Mouse (Mus musculus) heart, embryonic 12.5 days (tissue): Measurements from ENCODE around the gene Gpt2. TPM values are rescaled to one million over a fixed set of nuclear protein-coding genes. Genes with fewer than 3 reads are reported as not detected.

ENCODE experiments used
- ATAC-seq: fragments of 200-750 bp; cut with Nextera tagmentation; 2 replicates; pipeline ENCODE4 v1.8.0; 2017; ENCODE audit warnings: moderate TSS enrichment, moderate library complexity; ENCODE audit not compliant: insufficient number of reproducible peaks, low FRiP score
- H3K27ac ChIP-seq: fragments of 300-500 bp; sonication (generic); 2 replicates; pipeline ENCODE4 v1.5.1; 2016; ENCODE audit warnings: mild to moderate bottlenecking, moderate library complexity; ENCODE audit not compliant: poor library complexity, severe bottlenecking
- H3K27me3 ChIP-seq: fragments of 300-500 bp; sonication (generic); replicated peaks from 2 replicates; pipeline ENCODE4 v1.6.1; 2016; ENCODE audit warnings: mild to moderate bottlenecking, moderate library complexity
- H3K36me3 ChIP-seq: fragments of 300-500 bp; sonication (generic); 2 replicates; pipeline ENCODE4 v1.6.1; 2016; ENCODE audit warnings: mild to moderate bottlenecking, moderate library complexity
- H3K4me1 ChIP-seq: fragments of 300-500 bp; sonication (generic); replicated peaks from 2 replicates; pipeline ENCODE4 v1.6.1; 2016; ENCODE audit warnings: mild to moderate bottlenecking
- H3K4me2 ChIP-seq: fragments of 300-500 bp; sonication (generic); 2 replicates; pipeline ENCODE4 v1.6.1; 2016; ENCODE audit warnings: mild to moderate bottlenecking, moderate library complexity
- H3K4me3 ChIP-seq: fragments of 300-500 bp; sonication (generic); 2 replicates; pipeline ENCODE4 v1.5.1; 2016; ENCODE audit warnings: mild to moderate bottlenecking
- H3K9ac ChIP-seq: fragments of 300-500 bp; sonication (generic); 2 replicates; pipeline ENCODE4 v1.6.1; 2016; ENCODE audit warnings: mild to moderate bottlenecking, moderate library complexity
- H3K9me3 ChIP-seq: fragments of 300-500 bp; sonication (generic); replicated peaks from 2 replicates; pipeline ENCODE4 v1.6.1; 2016; ENCODE audit warnings: mild to moderate bottlenecking, moderate library complexity
- WGBS: fragments of 180-500 bp; shearing (Covaris S2); methylation state at CpG from one replicate; pipeline ENCODE4 v1.1.7; 2016; 5-methylcytosine and 5-hydroxymethylcytosine counted together
- polyA plus RNA-seq: library from polyadenylated mRNA; unstranded; fragments of >200 nt; fragmentation: Nextera tagmentation; extraction: Ambion mirVana; gene quantifications from 2 replicates; pipeline ENCODE4 v1.2.1, GENCODE M21; 2016

The Gpt2 gene
- polyA plus RNA-seq, 1 experiment from 2014 or later: 10.3 TPM

- Histone ChIP-seq H3K4me2 (no peak overlapping the region), H3K9ac (no peak overlapping the region), H3K27me3 (no peaks in the 10 kb centered on the region), H3K4me1 (peaks cover 7% of the 10 kb centered on the region), H3K9me3 (no peaks in the 10 kb centered on the region), H3K36me3 (peaks cover 9% of the 10 kb centered on the region), H3K4me3 (no peak overlapping the region), H3K27ac (no peak overlapping the region)
- 74% methylated on average over 2 of the region's 2 CpGs for WGBS
- no peak for ATAC-seq
Observed at GRCm38 (mm10) chr8:85556986-85557600, 64.7 kb downstream of the Gpt2 start.

DNA sequence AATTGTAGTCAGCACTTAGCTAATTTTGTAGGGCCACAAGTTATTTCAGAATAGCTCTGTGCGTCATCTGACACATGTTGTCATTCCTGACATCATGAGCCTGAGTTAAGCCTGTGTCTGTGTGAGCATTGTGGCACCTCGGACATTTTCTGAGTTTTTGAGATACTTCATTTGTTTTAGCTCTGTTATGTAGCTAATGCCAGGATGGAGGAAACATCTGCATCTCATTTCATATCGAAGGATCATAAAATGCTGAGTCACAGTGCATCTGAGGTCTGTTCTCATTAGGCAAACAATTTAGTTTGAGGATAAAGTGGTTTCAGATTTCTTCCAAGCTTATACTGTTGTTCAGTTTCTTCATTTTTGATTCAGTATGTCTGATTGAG is 65.2 kb downstream of the Gpt2 start:
- no peak overlapping the region for H3K9ac ChIP-seq
- H3K36me3 ChIP-seq: peaks cover 5% of the 10 kb centered on the region; the same call in 1 of the 2 replicates
- H3K4me3 ChIP-seq: no peak overlapping the region
- peaks cover 6% of the 10 kb centered on the region; the same call in 1 of the 2 replicates for H3K4me1 ChIP-seq
- H3K9me3 ChIP-seq: no peaks in the 10 kb centered on the region
- ATAC-seq: no peak
- H3K27me3 ChIP-seq: no peaks in the 10 kb centered on the region
- no peak overlapping the region for H3K27ac ChIP-seq
- no peak overlapping the region for H3K4me2 ChIP-seq
- WGBS: 74% methylated on average over 3 of the region's 3 CpGs

- Histone ChIP-seq H3K27me3 (no peaks in the 10 kb centered on the region), H3K36me3 (no peaks in the 10 kb centered on the region), H3K9ac (no peak overlapping the region), H3K4me2 (no peak overlapping the region), H3K4me1 (no peaks in the 10 kb centered on the region), H3K4me3 (no peak overlapping the region), H3K27ac (no peak overlapping the region), H3K9me3 (no peaks in the 10 kb centered on the region)
- WGBS: 96% methylated on average over 1 of the region's 1 CpGs
- ATAC-seq: no peak
Observed at GRCm38 (mm10) chr8:85559201-85559600, 66.8 kb downstream of the Gpt2 start.

DNA sequence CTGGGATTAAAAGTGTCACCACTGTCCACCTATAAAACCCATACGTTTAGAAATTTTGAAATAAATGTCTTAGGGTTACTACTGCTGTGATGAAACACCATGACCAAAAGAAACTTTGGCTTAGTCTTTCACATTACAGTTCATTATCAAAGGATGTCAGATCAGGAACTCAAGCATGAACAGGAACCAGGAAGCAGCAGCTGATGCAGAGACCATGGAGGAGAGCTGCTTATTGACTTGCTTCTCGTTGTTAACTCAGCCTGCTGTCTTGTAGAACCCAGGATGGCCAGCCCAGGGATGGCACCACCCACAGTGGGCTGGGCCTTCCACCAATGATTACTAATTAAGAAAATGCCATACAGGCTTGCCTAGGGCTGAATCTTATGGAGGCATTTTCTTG is 67.6 kb downstream of the Gpt2 start:
- no peaks in the 10 kb centered on the region for H3K9me3 ChIP-seq
- no peak overlapping the region for H3K9ac ChIP-seq
- H3K4me1 ChIP-seq: no peaks in the 10 kb centered on the region
- H3K36me3 ChIP-seq: no peaks in the 10 kb centered on the region
- no peak overlapping the region for H3K27ac ChIP-seq
- H3K27me3 ChIP-seq: no peaks in the 10 kb centered on the region
- ATAC-seq: no peak
- no peak overlapping the region for H3K4me2 ChIP-seq
- no peak overlapping the region for H3K4me3 ChIP-seq
- 60% methylated on average over 2 of the region's 2 CpGs for WGBS

GRCm38 (mm10) chr8:85563336-85563735 is 71.0 kb downstream of the Gpt2 start:
- no peak for ATAC-seq
- Histone ChIP-seq H3K36me3 (no peaks in the 10 kb centered on the region), H3K4me1 (no peaks in the 10 kb centered on the region), H3K9ac (no peak overlapping the region), H3K9me3 (no peaks in the 10 kb centered on the region), H3K27me3 (no peaks in the 10 kb centered on the region), H3K27ac (no peak overlapping the region), H3K4me3 (no peak overlapping the region), H3K4me2 (no peak overlapping the region)
- whole genome bisulfite sequencing: 90% methylated on average over 8 of the region's 8 CpGs

GRCm38 (mm10) chr8:85565186-85565585 is 72.8 kb downstream of the Gpt2 start:
- no peak overlapping the region for H3K27ac ChIP-seq
- no peaks in the 10 kb centered on the region for H3K9me3 ChIP-seq
- H3K4me1 ChIP-seq: no peaks in the 10 kb centered on the region
- WGBS: 51% methylated on average over 3 of the region's 3 CpGs
- H3K9ac ChIP-seq: no peak overlapping the region
- no peak overlapping the region for H3K4me3 ChIP-seq
- no peak overlapping the region for H3K4me2 ChIP-seq
- H3K36me3 ChIP-seq: no peaks in the 10 kb centered on the region
- no peaks in the 10 kb centered on the region for H3K27me3 ChIP-seq
- ATAC-seq: no peak

GRCm38 (mm10) chr8:85567801-85568200 is 75.4 kb downstream of the Gpt2 start:
- H3K9ac ChIP-seq: no peak overlapping the region
- no peaks in the 10 kb centered on the region for H3K4me1 ChIP-seq
- H3K27me3 ChIP-seq: no peaks in the 10 kb centered on the region
- H3K4me3 ChIP-seq: no peak overlapping the region
- no peak overlapping the region for H3K4me2 ChIP-seq
- WGBS: 83% methylated on average over 2 of the region's 2 CpGs
- H3K27ac ChIP-seq: no peak overlapping the region
- ATAC-seq: no peak
- H3K9me3 ChIP-seq: no peaks in the 10 kb centered on the region
- H3K36me3 ChIP-seq: no peaks in the 10 kb centered on the region

GRCm38 (mm10) chr8:85570466-85570865 is 78.1 kb downstream of the Gpt2 start:
- H3K27me3 ChIP-seq: no peaks in the 10 kb centered on the region
- no peak overlapping the region for H3K4me2 ChIP-seq
- no peak overlapping the region for H3K9ac ChIP-seq
- H3K27ac ChIP-seq: no peak overlapping the region
- WGBS: 84% methylated on average over 4 of the region's 4 CpGs
- H3K4me3 ChIP-seq: no peak overlapping the region
- H3K9me3 ChIP-seq: no peaks in the 10 kb centered on the region
- no peak for ATAC-seq
- no peaks in the 10 kb centered on the region for H3K36me3 ChIP-seq
- H3K4me1 ChIP-seq: no peaks in the 10 kb centered on the region

DNA sequence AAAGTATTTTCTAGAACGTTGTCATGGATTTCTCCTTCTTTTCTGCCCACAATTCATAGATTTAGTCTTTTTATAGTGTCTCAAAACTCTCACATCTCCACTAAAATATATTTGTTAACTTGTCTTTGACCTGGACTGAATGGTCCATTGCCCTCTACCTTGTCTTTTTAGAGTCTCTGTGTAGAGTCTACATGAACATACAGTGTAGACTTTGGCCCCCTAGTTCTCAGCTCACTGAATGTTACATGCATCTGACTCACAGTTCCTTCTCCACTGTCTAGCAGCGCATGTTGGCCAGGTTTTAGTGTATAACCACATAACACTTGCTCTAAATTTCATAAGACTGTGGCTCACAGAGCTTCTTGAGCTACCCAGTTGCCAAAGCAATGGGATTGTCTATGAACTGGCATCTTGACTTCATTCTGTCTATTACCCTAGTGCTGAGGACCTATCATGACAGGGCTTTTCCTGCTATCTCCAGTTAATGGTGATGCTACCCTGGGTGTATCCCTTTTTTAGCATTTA is 81.7 kb downstream of the Gpt2 start:
- H3K27me3 ChIP-seq: no peaks in the 10 kb centered on the region
- 75% methylated on average over 2 of the region's 2 CpGs for WGBS
- H3K9ac ChIP-seq: no peak overlapping the region
- no peaks in the 10 kb centered on the region for H3K9me3 ChIP-seq
- no peaks in the 10 kb centered on the region for H3K4me1 ChIP-seq
- H3K27ac ChIP-seq: no peak overlapping the region
- H3K4me3 ChIP-seq: no peak overlapping the region
- no peaks in the 10 kb centered on the region for H3K36me3 ChIP-seq
- ATAC-seq: no peak
- H3K4me2 ChIP-seq: no peak overlapping the region

Other genes with a start within 250 kb of the Gpt2 start
- 68.1 and 71.0 TPM in 2 replicates for gene Orc6, start 192.9 kb upstream of the Gpt2 start, polyA plus RNA-seq
- gene Vps35, start 192.8 kb upstream of the Gpt2 start, polyA plus RNA-seq: 118 and 124 TPM in 2 replicates
- gene Mylk3, start 106.2 kb upstream of the Gpt2 start, polyA plus RNA-seq: 211 and 224 TPM in 2 replicates
- gene 4921524J17Rik, start 59.7 kb upstream of the Gpt2 start, polyA plus RNA-seq: 69.5 and 73.4 TPM in 2 replicates
- gene Dnaja2, start 62.8 kb downstream of the Gpt2 start, polyA plus RNA-seq: 152 and 154 TPM in 2 replicates
- 6.4 and 7.6 TPM in 2 replicates for gene Neto2, start 208.3 kb downstream of the Gpt2 start, polyA plus RNA-seq